Mouse (Mus musculus) B cell, adult 2 months (primary cell): ENCODE data around the gene Prss42.
"Not testable (repeated sequence)": the region's sequence is repeated elsewhere in the genome, so short reads cannot be mapped to it uniquely, and the experiment has no call there.

Experiments
- DNase-seq, 2 experiments: peaks; one replicate each; pipeline ENCODE4 v3.0.0; 2022

Gene Prss42

GRCm38 (mm10) chr9:110797013-110797412, 953 bp upstream of the Prss42 start:
- no peak for DNase-seq

DNA sequence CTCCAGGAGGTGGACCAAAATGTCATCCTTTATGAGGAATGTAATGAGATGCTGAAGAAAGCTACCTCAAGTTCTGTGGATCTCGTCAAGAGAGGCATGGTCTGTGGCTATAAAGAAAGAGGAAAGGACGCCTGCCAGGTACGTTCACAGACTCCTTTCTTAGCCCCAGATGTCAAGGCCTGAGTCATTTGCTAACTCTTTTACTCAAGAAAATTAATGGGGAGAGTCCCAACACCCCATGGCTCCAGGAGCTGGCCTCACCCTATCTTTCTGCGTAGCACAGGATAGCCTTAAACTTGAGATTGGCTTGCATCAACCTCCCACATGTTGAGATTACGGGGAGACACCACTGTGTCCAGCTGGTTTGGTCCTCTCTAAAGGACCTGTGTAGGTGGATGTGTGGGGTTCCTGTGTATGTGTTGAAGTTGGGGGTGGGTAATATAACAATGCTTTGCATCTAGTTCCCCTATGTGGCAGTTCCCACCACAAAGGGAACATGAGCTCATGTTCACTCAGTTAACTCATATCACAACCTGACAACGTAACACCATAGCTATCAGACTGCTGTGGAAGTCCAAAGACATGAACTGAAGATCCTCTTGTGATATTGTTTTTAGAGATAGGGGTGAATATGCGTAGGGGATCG, 3.0 kb downstream of the Prss42 start:
- no peak for DNase-seq

DNA sequence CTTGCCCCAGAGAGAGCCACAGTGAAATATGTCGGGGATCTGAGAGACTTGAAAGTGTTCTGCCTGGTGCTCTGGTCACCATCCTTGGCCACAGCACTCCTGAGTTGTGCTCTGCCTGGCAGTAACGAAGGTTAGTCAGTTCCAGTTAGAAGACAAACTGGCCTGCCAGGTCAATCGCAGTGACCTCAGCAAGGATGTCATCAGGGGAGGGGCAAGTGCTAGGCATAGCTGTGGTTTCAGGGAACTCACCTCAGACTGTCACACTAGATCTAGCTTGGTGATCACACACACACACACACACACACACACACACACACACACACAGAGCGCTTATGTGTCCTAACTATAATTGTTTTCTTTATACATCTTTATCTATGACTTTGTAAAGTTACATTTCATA, 5.3 kb downstream of the Prss42 start:
- peak in 1 of 2 experiments; percentile 5 for DNase-seq

DNA sequence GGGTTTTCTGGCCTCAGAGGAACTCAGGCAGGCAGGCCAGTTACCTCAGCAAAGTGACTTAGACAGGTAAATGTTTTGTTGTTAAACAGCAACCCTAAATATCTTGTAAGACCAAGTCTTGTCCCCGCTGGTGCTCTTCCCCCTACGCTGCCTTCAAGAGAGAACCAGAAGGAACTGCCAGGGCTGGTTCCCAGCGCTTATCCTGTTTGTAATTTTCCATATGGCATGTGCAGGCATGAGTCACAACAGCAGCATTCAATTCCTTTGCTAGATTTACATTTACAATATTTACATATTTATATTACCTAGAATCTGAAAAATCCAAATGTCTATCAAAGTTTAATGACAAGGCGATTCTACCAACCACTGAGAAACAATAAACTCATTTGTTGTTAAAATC, 12.1 kb downstream of the Prss42 start:
- no peak for DNase-seq

DNA sequence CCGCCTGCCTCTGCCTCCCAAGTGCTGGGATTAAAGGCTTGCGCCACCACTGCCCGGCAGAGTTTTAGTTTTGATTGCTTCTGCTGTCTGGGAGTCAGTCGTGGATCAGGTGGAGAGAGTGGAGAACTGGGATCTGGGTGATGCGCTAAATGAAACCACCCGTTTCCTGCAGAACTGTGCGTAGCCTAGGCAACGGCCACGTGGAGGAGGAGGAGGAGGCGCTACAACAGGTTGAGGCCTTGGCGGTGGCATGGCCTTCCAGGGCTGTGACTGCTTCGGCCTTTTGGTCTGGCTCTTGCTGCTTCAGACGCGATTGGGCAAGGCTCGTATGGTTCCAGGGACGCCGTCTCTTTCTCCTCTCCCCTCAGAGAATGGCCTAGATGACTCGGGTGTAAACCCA, 15.8 kb downstream of the Prss42 start, which contains the start of gene Prss44:
Gene Prss44 (plus strand): TSS at position 206 of the 400 bp plus-strand sequence.
- DNase-seq = no peak

DNA sequence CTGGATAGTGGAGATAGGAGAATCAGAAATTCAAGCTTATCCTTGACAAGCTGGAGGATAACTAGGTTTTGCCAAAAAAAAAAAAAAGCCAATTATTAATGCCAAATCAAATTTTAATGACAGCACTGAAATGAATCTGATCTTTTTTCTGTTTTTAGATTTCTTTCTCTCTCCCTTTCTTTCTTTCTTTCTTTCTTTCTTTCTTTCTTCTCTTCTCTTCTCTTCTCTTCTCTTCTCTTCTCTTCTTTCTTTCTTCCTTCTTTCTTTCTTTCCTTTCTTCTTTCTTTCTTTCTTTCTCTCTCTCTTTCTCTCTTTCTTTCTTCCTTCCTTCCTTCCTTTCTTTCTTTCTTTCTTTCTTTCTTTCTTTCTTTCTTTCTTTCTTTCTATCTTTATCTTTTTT, 22.6 kb downstream of the Prss42 start:
- not testable (repeated sequence) for DNase-seq

DNA sequence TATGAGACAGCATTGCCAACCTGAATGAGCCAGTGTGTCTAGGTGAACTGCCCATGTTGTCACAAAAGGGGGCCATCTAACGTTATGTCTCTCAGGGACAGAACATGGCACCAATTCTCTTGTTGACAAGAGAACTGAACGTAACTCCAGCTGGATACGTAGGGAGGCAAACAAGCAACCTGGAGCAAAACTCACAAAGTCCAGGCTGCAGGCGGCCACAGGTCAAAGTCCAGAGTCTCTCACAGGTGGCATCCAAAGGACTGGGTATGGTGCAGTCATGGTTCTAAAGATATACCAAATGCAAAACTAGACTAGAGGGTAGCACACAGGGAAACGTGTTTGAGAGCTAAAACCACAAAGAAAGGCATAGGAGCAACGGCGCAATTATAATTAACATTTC, 23.5 kb downstream of the Prss42 start:
- DNase-seq = no peak

DNA sequence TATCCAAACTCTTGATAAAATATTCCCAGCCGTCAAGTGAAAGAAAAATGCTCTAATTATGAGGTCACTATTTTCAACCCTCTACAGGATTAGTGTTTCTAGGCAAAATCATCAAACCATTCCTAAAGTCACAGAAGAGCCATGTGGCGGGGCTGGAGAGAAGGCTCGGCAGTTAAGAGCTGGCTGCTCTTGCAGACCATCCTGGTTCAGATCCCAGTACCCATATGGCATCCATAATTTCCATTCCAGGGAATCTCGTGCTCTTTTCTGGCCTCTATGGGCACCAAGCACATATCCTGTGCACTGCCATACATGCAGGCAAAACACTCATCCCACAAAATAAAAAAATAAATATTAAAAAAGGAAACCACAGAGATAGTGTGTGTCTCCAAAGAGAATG, 27.5 kb downstream of the Prss42 start:
- no peak for DNase-seq

- DNase-seq = peak; percentile 5 to 10
Observed at GRCm38 (mm10) chr9:110825832-110826231, 27.9 kb downstream of the Prss42 start.

DNA sequence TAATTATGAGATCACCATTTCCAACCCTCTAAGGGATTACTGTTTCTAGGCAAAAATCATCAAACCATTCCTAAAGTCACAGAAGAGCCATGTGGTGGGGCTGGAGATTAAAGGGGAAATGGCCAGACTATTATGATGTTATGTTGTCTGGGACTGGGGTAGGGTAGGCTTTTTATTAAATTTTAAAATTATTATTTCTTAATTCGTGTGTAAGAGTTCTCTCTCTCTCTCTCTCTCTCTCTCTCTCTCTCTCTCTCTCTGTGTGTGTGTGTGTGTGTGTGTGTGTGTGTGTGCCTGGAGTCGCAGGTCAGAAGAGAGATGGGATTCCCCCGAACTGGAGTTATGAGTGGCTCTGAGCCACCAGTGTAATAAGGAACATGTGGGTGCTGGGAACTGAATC, 28.4 kb downstream of the Prss42 start, which contains the start of gene Prss43:
Gene Prss43 (plus strand): TSS at position 301 of the 400 bp plus-strand sequence.
- DNase-seq = no peak

- no peak for DNase-seq
Observed at GRCm38 (mm10) chr9:110833021-110833420, 35.1 kb downstream of the Prss42 start.

DNA sequence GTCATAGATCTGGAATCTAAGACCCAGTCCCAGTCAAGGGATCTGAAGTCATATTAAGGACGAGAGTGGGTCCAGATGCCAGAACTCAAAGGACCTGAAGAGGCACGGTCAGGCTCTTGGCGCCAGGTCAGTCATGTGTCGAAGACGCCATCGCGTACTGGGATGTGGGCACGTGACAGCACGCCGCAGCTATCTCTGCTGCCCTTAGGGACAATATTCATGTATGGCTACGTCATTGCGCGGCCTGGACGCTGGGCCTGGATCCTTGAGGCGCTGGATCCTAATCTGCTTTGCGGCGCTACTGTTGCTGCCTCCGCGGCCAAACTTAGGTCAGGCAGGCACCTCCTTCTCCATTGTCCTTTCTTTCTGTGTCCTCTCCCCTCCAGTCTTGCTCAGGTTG, 36.4 kb downstream of the Prss42 start, which contains the start of gene Prss45:
Gene Prss45 (plus strand): TSS at position 178 of the 400 bp plus-strand sequence.
- DNase-seq = no peak

DNA sequence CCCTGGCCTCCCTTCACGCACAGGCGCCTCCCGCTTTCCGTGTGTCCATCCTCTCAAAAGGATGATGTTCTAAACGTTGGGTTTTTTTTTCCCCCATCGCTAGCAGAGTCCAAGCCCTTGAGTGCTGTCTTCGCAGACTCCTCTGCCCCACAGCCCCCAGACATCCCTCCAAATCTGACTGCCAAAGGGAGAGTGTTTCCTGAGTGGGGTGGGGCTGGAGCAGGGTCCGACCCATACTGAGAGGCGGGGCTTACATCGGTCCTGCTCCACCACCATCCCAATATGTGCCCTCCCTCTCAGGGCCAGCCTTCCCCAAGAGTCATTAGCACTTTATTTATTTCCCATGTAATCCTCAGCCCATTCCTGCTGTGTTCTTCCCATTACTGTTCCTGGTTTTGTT, 37.0 kb downstream of the Prss42 start:
- DNase-seq = no peak

GRCm38 (mm10) chr9:110836112-110836511, 38.1 kb downstream of the Prss42 start:
- no peak for DNase-seq

DNA sequence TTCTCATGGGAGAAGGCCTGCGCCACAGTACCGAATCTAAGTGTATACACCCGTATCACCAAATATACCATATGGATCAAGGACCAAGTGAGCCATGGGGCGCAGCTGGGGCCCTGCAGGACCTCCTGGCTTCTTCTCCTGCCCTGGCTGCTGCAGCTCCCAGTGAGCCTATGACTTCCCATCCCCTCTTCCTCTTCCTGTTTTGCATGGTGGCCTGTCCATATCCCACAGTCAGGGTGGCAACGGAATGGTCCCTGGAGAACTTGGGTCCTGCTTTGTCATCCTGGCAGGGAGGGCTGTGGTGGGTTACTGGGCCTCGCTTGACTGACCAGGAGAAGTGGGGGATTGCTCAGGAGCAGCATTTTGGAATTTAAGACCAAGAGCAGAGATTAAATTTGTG, 42.9 kb downstream of the Prss42 start:
- DNase-seq = no peak

- DNase-seq = no peak
Observed at GRCm38 (mm10) chr9:110841438-110841837, 43.5 kb downstream of the Prss42 start.

GRCm38 (mm10) chr9:110844206-110844605, 46.2 kb downstream of the Prss42 start, which contains the start of gene Prss46:
Gene Prss46 (plus strand): TSS chr9:110844506.
- no peak for DNase-seq

GRCm38 (mm10) chr9:110849162-110849561, 51.2 kb downstream of the Prss42 start:
- no peak for DNase-seq
